Mouse (Mus musculus) layer of hippocampus, adult 9-11 months (tissue): ENCODE measurements at regions not wholly inside any gene's neighbourhood (a gene's known extent, or its start where the extent isn't known, plus 50 kb on each side); places are given as distances from the start of the nearest gene placed in this dataset.

Experiments
- DNase-seq: peaks from one replicate; pipeline ENCODE4 v3.0.0; 2022

DNA sequence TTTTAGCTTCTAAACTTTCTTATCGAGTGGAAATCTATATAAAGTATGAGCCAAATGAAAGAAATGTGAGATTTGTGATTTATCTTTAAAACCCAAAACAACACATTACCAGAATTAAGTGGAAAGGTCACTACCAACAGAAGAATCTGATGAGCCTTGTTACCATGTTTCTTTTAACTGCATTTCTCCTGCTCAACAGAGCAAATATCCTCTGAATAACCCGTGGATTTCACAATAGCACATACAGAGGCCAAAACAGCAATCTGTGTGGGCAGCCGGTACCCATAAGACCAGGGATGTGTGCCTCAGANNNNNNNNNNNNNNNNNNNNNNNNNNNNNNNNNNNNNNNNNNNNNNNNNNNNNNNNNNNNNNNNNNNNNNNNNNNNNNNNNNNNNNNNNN, 85.3 kb downstream of the 4930444P10Rik start:
- DNase-seq = no peak

DNA sequence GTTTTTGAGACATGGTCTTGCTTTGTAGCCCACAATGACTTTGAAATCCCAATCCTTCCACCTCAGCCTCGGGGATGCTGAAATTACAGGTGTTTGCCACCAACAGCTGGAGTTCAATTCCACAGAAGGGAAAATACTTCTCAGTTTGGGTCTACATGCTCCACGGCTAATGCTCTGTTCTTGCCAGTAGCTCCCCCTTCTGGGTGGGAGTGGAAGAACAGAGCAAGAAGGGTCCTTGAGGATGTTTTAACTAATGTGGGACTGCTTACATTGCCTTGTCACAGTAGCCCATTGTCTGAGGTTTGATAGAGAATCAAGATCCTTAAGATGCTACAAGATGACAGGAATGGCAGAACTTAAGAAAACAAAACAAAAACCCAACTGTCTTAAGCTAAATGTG, 86.2 kb downstream of the 4930444P10Rik start:
- no peak for DNase-seq

DNA sequence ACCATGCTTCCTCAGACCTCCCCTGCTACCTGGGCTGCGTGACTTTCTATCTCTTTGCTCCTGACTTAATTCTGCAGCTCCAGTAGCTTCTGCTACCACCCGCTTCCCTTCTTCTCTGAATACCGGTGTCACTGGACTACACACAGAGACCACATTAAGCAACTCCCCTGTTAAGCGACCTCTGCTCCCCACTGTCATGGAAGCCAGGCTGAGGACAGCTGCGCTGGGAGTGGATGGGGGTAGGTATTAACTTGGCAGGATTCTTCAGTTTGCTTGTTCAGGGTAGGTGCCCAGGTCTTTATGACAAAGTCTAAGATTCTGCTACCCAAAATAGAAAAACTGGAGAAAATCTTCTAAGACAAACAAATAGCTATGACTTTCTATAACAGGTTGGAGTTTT, 96.0 kb downstream of the 4930444P10Rik start:
- DNase-seq = no peak

DNA sequence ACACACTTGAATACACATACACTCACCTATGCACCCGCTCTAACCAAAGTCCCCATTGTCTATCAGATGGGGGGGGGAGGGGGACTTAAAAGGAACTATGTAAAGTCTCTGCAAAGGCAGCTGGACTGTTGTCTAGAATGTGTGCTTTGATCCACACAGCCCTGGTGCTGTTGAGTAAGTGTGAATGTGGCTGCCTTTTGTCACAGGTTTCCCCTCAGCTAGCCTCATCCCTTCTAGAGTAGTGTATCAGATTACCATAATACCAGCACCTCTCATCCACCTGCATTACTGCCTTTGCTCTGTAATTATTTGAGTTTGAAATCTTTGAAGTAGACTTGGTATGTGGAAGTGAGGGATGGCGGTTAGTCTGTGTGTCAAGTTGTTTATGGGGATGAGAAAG, 96.8 kb downstream of the 4930444P10Rik start:
- DNase-seq = no peak

DNA sequence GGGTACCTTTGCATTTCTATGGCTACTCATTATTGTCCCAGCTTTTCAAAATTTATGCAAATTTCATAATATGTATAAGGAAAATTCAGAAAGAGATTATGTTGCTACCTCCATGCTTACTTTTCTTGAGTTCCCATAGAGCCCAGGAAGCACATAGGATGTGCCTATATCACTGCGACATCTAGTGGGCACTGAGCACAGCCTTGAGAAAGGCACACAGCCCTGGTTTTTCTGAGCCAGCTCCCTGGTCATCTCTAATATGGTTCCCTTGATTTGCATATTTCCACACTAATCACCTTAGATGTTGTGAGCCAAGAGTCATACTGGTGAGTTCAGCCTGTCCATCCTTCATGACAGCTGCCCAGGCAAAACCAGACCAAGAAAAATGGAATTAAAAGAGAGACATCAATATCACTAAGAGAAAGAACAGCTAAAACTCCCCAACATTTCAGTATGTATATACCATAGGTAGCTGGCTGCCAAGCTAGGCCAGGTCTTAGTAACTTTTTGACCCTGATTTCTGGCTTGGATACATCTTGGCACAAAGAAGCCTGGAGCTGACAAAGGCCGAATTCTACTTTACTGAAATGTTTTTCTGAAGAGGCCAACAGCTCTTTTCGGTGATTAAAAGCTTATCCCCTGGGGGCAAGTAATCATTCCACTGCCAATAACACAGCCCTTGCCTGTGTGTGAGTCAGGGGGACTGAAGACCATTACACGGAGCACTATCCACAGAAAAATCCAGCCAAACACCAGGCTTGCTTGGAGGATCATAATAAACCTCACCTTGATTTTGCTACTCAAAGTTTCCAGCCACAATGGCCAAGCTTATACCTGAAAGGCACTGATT, 99.3 kb downstream of the 4930444P10Rik start:
- DNase-seq = peak; percentile 14

DNA sequence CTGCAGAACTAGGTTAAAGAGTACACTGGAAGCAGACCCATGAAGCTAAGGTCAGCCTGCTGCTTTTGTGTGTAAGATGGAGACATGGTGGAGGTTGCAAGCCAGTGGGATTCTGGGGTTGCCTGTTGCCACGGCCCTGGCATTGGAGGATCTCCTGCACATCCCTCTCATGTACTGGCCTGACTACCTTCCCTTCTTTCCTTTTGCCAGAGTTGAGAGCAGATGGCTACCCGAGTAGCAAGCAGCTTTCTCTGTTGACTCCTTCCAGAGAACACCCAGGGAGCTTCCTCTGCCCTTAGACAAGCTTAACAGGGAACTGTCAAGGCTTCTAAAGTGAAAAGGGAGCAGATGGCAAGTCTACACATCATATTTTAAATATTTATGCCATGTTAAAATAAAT, 102.1 kb downstream of the 4930444P10Rik start:
- no peak for DNase-seq

DNA sequence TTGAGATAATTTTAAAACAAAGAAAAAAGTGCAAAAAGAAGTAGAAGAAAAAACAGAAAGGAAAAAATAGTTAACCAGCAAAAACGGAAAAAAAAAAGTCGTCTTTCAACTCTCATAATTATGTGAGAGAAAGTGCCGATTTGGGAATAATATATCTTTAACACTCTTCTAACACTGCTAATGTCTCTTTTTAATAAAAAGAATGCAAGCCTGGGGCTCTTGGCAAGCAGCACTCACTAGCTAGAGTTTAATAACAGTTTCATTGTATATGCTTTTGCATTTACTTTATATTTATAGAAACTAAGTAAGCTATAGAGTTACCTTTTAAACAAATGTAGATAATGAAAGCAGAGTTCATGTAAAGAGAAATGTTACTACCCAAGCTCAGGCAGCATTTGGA, 107.5 kb downstream of the 4930444P10Rik start:
- DNase-seq = no peak

DNA sequence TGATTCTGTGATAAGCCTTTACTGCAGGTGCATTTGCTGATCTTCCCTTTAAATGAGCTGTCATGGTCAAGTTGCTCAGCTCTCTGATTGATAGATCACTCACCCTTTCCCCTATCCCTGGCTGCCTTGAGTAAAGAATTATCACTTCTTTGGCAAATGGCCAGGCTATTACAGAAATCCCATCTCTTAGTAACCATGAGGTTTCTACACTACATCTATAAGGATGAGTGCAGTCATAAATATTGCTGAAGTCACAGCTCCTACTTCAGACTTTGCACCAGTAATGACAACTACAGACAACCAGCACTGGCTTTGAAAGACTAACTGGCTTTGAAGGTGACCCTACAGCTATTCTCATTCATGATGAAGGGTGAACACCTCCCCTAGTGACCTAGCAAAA, 113.8 kb downstream of the 4930444P10Rik start:
- no peak for DNase-seq

DNA sequence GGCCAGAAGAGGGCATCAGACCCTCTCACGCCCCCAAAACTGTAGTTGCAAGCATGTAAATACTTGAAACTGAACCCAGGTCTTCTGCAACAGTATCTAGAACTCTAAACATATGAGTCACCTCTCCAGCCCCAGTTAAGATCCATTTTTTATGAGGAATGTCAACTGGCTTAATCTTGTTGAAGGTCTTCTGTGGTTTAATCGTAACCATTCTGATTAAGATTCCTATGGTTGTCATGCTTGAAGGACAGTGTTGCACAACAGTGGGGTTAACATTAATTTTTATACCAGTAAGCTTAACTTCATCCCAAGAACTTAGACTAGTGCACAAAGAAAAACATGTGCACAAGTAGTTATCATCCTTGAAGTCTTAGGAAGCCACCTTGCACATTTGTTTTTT, 133.5 kb downstream of the 4930444P10Rik start:
- DNase-seq = no peak

DNA sequence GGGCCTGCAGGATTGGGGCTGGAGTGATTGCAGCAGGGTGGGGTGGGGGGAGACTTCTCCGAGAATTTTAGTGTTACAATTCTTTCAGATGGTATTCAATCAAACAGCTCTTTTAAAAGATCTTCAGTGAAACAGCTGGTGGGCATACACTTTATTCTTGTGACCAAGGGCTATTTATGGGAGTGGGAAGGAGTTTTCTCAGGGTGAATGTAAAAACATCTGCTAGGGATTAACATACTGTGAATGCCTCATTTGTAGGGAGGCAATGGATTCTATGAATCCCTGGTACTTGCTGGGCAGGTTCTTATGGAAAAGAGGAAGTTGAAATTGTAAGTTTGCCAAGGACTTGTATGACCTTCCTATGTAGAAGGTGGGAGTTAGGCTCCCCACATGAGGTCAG, 134.5 kb downstream of the 4930444P10Rik start:
- DNase-seq = no peak

DNA sequence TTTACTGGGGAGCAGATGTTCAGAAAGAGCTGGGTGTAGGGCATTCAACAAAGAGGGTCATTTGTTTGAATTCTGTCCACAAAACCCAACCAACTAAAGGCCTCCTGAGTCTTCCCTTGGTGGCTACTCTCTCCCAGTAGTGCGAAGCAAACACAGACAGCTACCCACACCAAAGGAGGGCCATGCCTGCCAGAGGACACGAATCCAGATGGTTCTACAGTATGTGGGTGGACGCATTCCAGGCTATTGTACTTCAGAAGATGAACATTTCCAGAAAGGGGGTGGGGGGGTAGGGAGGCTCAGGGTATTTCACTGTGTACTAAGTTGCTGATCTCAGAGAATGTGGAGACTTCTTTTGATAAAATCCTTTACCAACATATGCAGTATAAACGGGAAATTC, 149.5 kb downstream of the 4930444P10Rik start:
- DNase-seq = peak; percentile 29

DNA sequence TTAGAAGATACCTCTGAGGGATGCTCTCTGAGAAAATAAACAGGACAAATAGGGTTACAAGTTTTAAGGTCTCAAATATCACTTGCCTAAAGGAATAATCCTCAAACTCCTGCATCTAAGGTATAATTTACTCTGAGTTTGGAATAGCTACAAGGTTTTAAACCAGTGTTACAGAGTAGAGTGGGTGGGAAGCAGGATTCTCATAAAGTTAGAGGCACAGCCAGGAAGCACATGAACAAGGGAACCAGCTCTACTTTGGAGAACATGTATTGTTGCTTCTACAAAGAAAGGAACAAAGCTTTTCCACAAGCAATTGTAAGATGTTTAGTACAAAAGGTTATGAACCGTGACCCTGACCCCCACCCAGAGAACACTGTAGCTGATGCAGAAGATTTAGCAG, 150.1 kb downstream of the 4930444P10Rik start:
- no peak for DNase-seq
